Mouse (Mus musculus) midbrain, postnatal 0 days (tissue): Measurements from ENCODE around the gene Gmnn. TPM values are rescaled to one million over a fixed set of nuclear protein-coding genes. Genes with fewer than 3 reads are reported as not detected.
"Not testable (repeated sequence)": the region's sequence is repeated elsewhere in the genome, so short reads cannot be mapped to it uniquely, and the experiment has no call there.

Experiments
- ATAC-seq: fragments of 200-750 bp; cut with Nextera tagmentation; 2 replicates; pipeline ENCODE4 v1.8.0; 2017; ENCODE audit warnings: moderate number of reproducible peaks, mild to moderate bottlenecking, moderate TSS enrichment, moderate library complexity; ENCODE audit not compliant: low FRiP score
- DNase-seq: peaks from one replicate; pipeline ENCODE4 v3.0.0-alpha.2; 2015; ENCODE audit warnings: low spot score
- H3K27ac ChIP-seq: fragments of 300-500 bp; sonication (generic); 2 replicates; pipeline ENCODE4 v1.5.1; 2014; ENCODE audit warnings: low read depth, mild to moderate bottlenecking, low read length, mixed read lengths
- H3K27me3 ChIP-seq: fragments of 300-500 bp; sonication (generic); 2 replicates; pipeline ENCODE4 v1.6.1; 2014; ENCODE audit warnings: low read length, control low read depth, mixed read lengths; ENCODE audit not compliant: insufficient read depth
- H3K36me3 ChIP-seq: fragments of 300-500 bp; sonication (generic); 2 replicates; pipeline ENCODE4 v1.6.1; 2014; ENCODE audit warnings: low read length, control low read depth, mixed read lengths; ENCODE audit not compliant: insufficient read depth
- H3K4me1 ChIP-seq: fragments of 300-500 bp; sonication (generic); 2 replicates; pipeline ENCODE4 v1.6.1; 2014; ENCODE audit warnings: mild to moderate bottlenecking, control low read depth, antibody characterized with exemption, low read length, mixed read lengths; ENCODE audit not compliant: insufficient read depth
- H3K4me2 ChIP-seq: fragments of 300-500 bp; sonication (generic); 2 replicates; pipeline ENCODE4 v1.6.1; 2014; ENCODE audit warnings: low read depth, mild to moderate bottlenecking, low read length, mixed read lengths; ENCODE audit not compliant: poor library complexity, severe bottlenecking
- H3K4me3 ChIP-seq: fragments of 300-500 bp; sonication (generic); 2 replicates; pipeline ENCODE4 v1.5.1; 2014; ENCODE audit warnings: low read depth, mild to moderate bottlenecking, low read length, moderate library complexity
- H3K9ac ChIP-seq: fragments of 300-500 bp; sonication (generic); replicated peaks from 2 replicates; pipeline ENCODE4 v1.6.1; 2014; ENCODE audit warnings: mild to moderate bottlenecking, low read length, moderate library complexity, mixed read lengths; ENCODE audit not compliant: poor library complexity, severe bottlenecking
- H3K9me3 ChIP-seq: fragments of 300-500 bp; sonication (generic); 2 replicates; pipeline ENCODE4 v1.6.1; 2016; ENCODE audit warnings: low read length, control low read depth
- CTCF ChIP-seq: IDR thresholded peaks from 2 replicates; pipeline ENCODE4 v1.5.1; 2016; ENCODE audit warnings: antibody characterized with exemption, mild to moderate bottlenecking
- WGBS: fragments of 180-500 bp; shearing (Covaris S2); extraction: QIAGEN DNeasy Blood & Tissue Kit; methylation state at CpG from one replicate; pipeline ENCODE4 v1.1.7; 2014; 5-methylcytosine and 5-hydroxymethylcytosine counted together
- polyA plus RNA-seq: library from polyadenylated mRNA; unstranded; fragments of >200 nt; fragmentation: Nextera tagmentation; extraction: Ambion mirVana; gene quantifications from 2 replicates; pipeline ENCODE4 v1.2.1, GENCODE M21; 2015
- total RNA-seq: library from RNA; depleted of rRNA; stranded (reverse); fragments of >200 nt; gene quantifications from 2 replicates; pipeline ENCODE4 v1.2.3, GENCODE M21; 2014

Gene Gmnn
- total and polyA plus RNA-seq, 2 experiments from 2014 or later, result 9.4 to 10.2 TPM

- ATAC-seq, result no peak
Measured at GRCm38 (mm10) chr13:24776146-24776844, 14.6 kb upstream of the Gmnn start.

GRCm38 (mm10) chr13:24771482-24771881 is 9.8 kb upstream of the Gmnn start:
- ATAC-seq, H3K27ac ChIP-seq, H3K4me2 ChIP-seq, DNase-seq, H3K27me3 ChIP-seq, H3K4me3 ChIP-seq, H3K4me1 ChIP-seq, H3K9ac ChIP-seq, H3K9me3 ChIP-seq, H3K36me3 ChIP-seq: not testable (repeated sequence)
- WGBS, result 97% methylated on average over 10 of the region's 10 CpGs

More at GRCm38 (mm10) chr13:24776146-24776844, 14.6 kb upstream of the Gmnn start:
- no peak overlapping the region for H3K9ac ChIP-seq
- H3K4me2 ChIP-seq, result no peak overlapping the region
- peak; percentile 74 for DNase-seq
- H3K9me3 ChIP-seq, result no peaks in the 10 kb centered on the region
- no peaks in the 10 kb centered on the region for H3K27me3 ChIP-seq
- H3K4me3 ChIP-seq, result no peak overlapping the region
- no peaks in the 10 kb centered on the region for H3K36me3 ChIP-seq
- WGBS, result 46% methylated on average over 6 of the region's 7 CpGs
- no peaks in the 10 kb centered on the region for H3K4me1 ChIP-seq
- H3K27ac ChIP-seq, result no peak overlapping the region
- TF ChIP-seq CTCF, result peak; percentile 86

- 79% methylated on average over 4 of the region's 4 CpGs for WGBS
- not testable (repeated sequence) for H3K9me3 ChIP-seq, H3K9ac ChIP-seq, H3K4me1 ChIP-seq, H3K4me3 ChIP-seq, H3K36me3 ChIP-seq, H3K27me3 ChIP-seq, DNase-seq, H3K4me2 ChIP-seq, ATAC-seq, H3K27ac ChIP-seq
Measured at GRCm38 (mm10) chr13:24767809-24768208, 6.1 kb upstream of the Gmnn start.

- no peak overlapping the region for H3K27ac ChIP-seq
- no peaks in the 10 kb centered on the region for H3K36me3 ChIP-seq
- H3K4me2 ChIP-seq, result peak overlapping the region; percentile 76
- no peak for ATAC-seq
- H3K4me3 ChIP-seq, result peak overlapping the region; percentile 89
- H3K27me3 ChIP-seq, result no peaks in the 10 kb centered on the region
- 38% methylated on average over 4 of the region's 4 CpGs for WGBS
- H3K9me3 ChIP-seq, result no peaks in the 10 kb centered on the region
- TF ChIP-seq CTCF, result no peak
- no peak for DNase-seq
- no peaks in the 10 kb centered on the region for H3K4me1 ChIP-seq
- no peak overlapping the region for H3K9ac ChIP-seq
Measured at GRCm38 (mm10) chr13:24762254-24762653, 531 bp upstream of the Gmnn start.

- H3K4me1 ChIP-seq, result no peaks in the 10 kb centered on the region
- no peaks in the 10 kb centered on the region for H3K9me3 ChIP-seq
- H3K27me3 ChIP-seq, result no peaks in the 10 kb centered on the region
- peak overlapping the region; percentile 76 for H3K4me2 ChIP-seq
- WGBS, result 8% methylated on average over 10 of the region's 10 CpGs
- no peak for DNase-seq
- TF ChIP-seq CTCF, result no peak
- peak; percentile 53 for ATAC-seq
- H3K36me3 ChIP-seq, result no peaks in the 10 kb centered on the region
- 0 out of 2 replicates have a peak overlapping the region, but pooled peaks have one; percentile 10 for H3K9ac ChIP-seq
- no peak overlapping the region for H3K27ac ChIP-seq
- peak overlapping the region; percentile 89 for H3K4me3 ChIP-seq
Measured at GRCm38 (mm10) chr13:24761083-24761402, 680 bp downstream of the Gmnn start.

GRCm38 (mm10) chr13:24760351-24760870 is 1.3 kb downstream of the Gmnn start:
- DNase-seq (no peak), ATAC-seq (no peak)
- Histone ChIP-seq H3K4me1 (no peaks in the 10 kb centered on the region), H3K36me3 (no peaks in the 10 kb centered on the region), H3K27me3 (no peaks in the 10 kb centered on the region), H3K9ac (no peak overlapping the region), H3K4me3 (no peak overlapping the region), H3K4me2 (no peak overlapping the region), H3K9me3 (no peaks in the 10 kb centered on the region), H3K27ac (no peak overlapping the region)
- TF ChIP-seq CTCF, result no peak
- WGBS, result 62% methylated on average over 5 of the region's 5 CpGs
